Mouse (Mus musculus) layer of hippocampus, adult 2 months (tissue): ENCODE data around the gene Ndufs8. TPM values are rescaled to one million over a fixed set of nuclear protein-coding genes. Genes with fewer than 3 reads are reported as not detected.

ENCODE experiments used
- DNase-seq, 2 experiments: peaks; one replicate each; pipeline ENCODE4 v3.0.0; 2022; ENCODE audit warnings: low spot score in 2 of 2
- H3K27ac ChIP-seq: fragments of 200-600 bp; 2 replicates; pipeline ENCODE4 v1.8.1; 2022
- H3K4me3 ChIP-seq: fragments of 200-600 bp; 2 replicates; pipeline ENCODE4 v1.8.1; 2022; ENCODE audit warnings: mild to moderate bottlenecking
- CTCF ChIP-seq: fragments of 200-600 bp; conservative IDR thresholded peaks from 2 replicates; pipeline ENCODE4 v1.8.1; 2022; ENCODE audit warnings: antibody characterized with exemption, mild to moderate bottlenecking, moderate library complexity
- total RNA-seq, 2 experiments: library from RNA; stranded (reverse); gene quantifications; 2 replicates each; pipeline ENCODE4 v1.2.3; 2021

Gene Ndufs8
- total RNA-seq, 2 experiments from 2014 or later = 125 to 142 TPM

DNA sequence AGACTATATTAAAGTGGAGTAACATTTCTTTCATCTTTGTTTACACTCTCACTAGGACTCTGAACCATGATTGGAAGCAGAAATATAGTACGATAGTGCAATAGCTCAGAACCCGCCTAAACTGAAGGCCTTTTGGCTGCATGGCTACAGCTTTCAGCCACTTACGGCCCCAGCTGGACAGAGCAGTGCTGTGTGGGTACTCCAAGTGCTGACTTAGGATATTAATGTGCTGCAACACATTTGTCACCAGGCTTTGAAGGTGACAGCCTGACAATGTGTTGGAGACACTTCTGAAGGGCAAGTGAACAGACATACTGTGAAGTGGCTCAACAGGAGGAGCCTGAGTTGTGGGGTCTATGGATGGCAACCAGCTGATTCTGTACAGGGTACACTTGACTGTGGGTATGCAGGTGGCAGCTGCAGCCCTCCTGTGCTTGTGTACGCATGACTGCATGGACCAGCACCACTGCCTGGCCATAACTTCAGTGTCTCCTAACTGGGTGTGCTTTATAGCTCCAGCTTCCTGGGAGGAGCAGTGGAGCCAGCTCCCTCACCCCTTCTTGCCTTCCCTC lies 18.9 kb downstream of the Ndufs8 start:
- TF ChIP-seq CTCF = no peak
- no peak overlapping the region for H3K4me3 ChIP-seq
- H3K27ac ChIP-seq = no peak overlapping the region
- no peak for DNase-seq

DNA sequence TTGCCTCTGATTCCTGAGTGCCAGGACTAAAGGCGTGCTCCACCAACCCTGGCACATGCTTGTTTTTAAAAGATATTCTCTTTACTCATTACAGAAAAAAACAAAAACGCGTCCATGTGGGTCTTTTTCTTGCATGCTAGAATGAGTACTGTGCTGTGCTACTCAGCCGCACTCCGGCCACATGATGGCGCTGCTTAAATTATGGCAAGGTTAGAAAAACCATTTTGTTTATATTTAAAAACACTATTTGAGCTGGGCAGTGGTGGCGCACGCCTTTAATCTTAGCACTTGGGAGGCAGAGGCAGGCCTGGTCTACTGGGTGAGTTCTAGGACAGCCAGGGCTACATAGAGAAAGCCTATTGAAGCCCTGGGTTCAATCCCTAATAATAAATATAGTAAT lies 22.4 kb downstream of the Ndufs8 start:
- Histone ChIP-seq H3K4me3 (no peak overlapping the region), H3K27ac (no peak overlapping the region)
- TF ChIP-seq CTCF = peak; percentile 57
- DNase-seq = no peak

DNA sequence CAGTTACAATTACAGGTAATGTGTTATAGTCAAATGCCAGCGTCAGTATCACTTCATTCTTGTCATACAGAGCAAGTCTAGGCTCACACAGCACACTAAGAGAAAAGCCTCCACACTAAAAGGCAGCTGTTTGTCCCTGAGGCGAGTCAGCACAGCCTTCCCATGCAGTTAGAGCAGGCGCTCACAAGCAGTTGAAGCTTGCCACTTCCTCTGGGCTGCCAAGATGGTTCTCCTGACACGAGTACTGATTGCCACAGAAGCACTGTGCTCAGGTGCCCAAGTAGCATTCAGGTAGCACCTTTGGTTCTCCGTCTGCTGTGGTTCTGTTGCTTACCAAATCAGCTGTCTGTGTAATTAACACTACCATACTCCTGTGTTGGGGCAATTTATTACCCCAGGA lies 23.5 kb downstream of the Ndufs8 start:
- Histone ChIP-seq H3K27ac (no peak overlapping the region), H3K4me3 (no peak overlapping the region)
- TF ChIP-seq CTCF = no peak
- no peak for DNase-seq

DNA sequence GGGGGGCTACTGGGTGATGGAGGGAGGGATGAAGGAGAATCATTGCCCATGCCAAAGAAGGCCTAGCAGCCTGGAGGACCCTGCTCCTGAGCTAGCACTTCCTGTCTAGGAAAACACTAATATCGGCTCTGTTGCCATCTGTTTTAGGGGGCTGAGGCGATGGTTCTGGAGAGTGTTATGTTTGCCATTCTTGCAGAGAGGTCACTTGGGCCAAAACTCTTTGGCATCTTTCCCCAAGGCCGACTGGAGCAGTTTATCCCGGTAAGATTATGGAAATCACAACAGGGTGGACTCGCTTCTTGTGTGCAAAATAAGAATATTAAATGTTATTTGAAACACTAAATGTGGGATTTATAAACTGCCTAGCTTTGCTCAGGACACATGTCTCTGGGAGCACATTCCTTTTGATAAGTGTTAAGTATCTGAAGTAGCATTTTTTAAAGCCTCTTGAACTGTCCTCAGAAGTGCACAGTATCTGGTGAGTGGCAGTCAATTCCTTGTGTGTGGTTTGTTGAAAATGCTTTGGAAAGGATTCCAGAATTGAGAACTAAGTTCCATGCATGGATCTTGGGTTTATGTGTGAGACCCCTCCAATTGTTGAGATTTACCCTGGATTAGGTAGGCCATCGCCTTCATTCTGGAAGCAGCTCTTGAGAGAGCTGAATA lies 28.1 kb downstream of the Ndufs8 start:
- H3K4me3 ChIP-seq = no peak overlapping the region
- DNase-seq = no peak
- no peak overlapping the region for H3K27ac ChIP-seq
- no peak for TF ChIP-seq CTCF

DNA sequence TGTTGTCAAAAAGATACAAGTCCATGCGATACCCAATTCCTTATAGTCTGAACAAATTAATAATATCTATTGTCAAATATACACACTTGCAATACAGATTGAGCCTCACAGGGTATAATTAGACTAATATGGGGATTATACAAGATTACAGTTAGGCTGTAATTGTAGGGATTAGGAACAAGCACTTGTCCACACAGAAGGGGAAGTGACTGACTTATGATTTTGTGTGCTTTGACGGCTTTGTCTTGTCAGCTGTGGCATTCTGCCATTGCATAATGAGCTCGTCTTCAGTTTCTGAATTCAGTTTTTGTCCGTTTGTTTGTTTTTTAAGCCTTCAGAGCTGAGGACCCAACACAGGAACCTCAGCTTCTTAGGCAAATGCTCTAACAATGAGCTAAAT lies 30.4 kb downstream of the Ndufs8 start:
- TF ChIP-seq CTCF = no peak
- Histone ChIP-seq H3K4me3 (no peak overlapping the region), H3K27ac (peak overlapping the region; percentile 46; the same call in 1 of the 2 replicates)
- no peak for DNase-seq

DNA sequence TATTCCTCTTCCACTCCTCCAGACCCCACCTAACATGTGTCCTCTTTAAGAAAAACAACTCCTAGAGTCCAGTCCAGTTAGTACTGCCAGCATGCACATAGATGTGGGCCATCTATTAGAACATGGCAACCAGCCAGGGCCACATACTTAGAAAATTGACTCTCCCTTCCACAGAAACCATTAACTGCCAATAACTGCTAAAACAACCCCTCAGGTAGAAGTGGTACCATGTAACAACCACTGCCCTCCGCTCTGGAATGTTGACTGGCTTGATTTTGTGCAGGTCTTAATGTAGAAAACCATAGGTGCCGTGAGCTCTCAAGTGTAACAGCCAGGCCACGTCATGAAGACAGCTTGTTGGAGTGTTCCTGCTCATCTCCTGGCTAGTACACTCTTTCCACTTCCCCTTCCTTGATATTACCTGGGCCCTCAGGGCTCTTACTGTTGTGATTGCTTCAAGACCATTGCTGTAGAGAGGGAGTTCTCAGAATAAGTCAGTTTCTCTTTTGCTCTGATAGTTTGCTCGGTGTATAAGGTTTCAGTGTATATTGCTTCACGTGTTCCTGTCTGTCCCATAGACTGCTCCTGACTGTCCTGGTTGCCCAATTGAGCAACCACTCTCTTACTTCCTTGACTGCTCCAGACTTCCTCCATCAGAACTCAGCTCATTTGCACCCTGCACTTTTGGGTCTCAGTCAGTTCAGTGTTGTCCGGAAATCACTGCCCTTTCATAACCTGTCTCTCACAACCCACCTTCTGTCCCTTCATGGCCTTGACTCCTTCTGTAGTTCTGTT lies 32.3 kb downstream of the Ndufs8 start:
- no peak for TF ChIP-seq CTCF
- Histone ChIP-seq H3K27ac (no peak overlapping the region), H3K4me3 (no peak overlapping the region)
- no peak for DNase-seq

DNA sequence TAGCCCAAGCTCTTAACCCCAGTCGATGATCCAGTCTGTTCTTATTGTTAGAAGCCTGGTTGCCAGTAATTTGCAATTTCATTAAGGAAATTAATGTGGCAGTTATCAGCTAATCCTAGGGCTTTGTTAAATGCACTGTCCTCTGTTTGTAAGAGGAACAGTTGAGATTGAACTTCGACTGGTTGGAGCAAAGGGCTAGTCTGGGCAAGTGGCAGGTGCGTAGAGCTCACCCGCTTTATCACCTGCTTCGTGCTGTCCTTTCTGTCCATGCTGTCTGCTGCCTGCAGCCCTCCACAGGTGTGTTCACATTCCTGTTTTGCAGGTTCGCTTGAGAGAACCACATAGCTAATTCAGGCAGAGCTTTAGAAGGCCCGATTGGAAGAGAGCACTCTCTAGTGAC lies 37.5 kb downstream of the Ndufs8 start:
- no peak for DNase-seq
- TF ChIP-seq CTCF = no peak
- H3K27ac ChIP-seq = no peak overlapping the region
- H3K4me3 ChIP-seq = no peak overlapping the region

DNA sequence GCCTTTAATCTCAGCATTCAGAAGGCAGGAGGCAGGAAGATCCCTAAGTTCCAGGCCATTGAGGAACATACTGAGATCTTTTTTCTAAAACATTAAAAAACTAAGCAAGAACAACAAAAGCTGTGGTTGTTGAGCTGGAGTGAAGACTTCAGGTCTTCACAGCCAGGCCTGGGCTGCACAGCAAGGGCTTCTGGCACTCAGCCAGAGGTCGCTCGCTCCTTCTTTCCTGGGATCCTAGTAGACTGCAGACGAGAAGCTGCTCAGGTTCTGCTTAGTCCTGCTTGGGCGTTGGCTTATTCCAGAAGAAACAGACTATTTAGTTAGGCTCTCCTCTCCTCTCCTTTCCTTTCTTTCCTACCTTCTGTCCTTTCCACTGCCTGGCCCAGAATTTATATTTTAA lies 40.2 kb downstream of the Ndufs8 start:
- DNase-seq = no peak
- TF ChIP-seq CTCF = no peak
- peak overlapping the region; percentile 21; the same call in 1 of the 2 replicates for H3K27ac ChIP-seq
- no peak overlapping the region for H3K4me3 ChIP-seq

DNA sequence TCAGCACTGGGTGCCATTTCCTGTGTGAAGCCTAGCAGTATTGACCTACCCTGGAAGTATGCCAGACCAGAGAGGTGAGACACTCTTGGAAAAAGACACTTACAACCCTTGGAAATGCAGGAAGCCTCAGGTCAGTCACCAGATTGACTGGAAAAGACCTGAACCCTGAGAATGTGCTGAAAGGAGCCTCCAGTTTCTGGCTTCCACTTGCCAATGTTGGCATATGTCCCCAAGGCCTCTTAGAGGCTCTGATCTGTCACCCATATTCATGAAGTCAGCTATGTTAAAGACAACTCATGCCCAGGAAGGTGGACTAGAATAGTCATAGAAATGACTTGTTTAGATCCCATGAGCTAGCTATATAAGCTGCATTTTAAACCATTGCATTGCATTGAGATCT lies 41.1 kb downstream of the Ndufs8 start:
- no peak for TF ChIP-seq CTCF
- Histone ChIP-seq H3K27ac (no peak overlapping the region), H3K4me3 (no peak overlapping the region)
- no peak for DNase-seq

DNA sequence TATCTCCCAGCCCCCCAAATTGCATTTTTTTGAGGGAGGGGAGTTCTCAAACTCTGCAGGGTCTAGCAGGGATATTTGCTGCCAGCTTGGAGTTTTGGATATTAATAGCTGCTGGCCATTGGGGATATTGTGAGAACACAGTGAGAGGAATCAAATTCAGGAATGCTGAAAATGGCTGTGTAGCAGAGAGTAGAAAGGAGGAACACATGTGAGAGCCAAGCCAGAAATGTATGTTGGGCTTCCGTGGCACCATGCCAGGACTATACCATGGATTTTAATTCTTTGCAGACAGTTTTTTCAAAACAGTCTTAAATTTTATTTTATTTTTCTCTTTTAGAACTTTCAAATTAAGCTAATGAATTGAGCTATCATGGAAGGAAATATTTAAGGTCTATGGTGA lies 44.3 kb downstream of the Ndufs8 start:
- DNase-seq = no peak
- TF ChIP-seq CTCF = no peak
- Histone ChIP-seq H3K27ac (no peak overlapping the region), H3K4me3 (no peak overlapping the region)

DNA sequence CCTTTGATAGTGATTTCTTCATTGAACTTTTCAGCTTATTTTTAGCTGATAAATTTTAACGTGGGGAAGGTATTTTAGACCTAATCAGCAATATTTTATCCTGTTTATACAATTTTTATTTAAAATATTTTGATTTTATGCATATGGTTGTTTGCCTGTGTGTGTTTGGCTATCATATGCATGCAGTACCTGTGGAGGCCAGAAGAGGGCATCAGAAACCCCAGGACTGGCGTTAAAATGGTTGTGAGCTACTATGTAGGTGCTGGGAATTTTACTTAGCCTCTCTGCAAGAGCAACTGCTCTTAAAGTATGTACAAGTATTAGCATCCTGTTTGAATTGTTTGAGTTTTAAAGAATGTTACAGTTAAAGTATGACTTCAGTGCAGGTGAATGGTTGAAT lies 47.6 kb downstream of the Ndufs8 start:
- TF ChIP-seq CTCF = peak; percentile 73
- H3K4me3 ChIP-seq = no peak overlapping the region
- H3K27ac ChIP-seq = no peak overlapping the region
- DNase-seq = no peak

DNA sequence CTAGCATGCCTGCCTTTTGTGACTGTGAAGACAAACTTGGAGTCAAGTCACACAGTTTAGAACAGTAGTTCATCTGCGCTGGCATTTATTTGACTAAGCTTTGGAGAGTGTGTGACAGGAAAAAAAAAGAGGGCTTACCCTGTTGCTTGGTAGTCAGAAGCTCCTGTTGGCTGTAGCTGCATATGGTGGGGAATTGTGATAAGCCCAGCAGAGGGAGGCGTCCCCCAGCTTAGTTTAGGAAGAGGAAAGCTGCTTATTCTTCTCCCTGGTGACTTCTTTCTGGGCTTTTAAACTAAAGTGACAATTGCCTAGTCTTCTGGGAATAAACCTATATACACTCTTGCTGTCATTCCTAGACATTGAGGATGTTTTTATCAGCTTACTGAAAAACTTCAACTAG lies 49.9 kb downstream of the Ndufs8 start:
- DNase-seq = no peak
- Histone ChIP-seq H3K4me3 (no peak overlapping the region), H3K27ac (peak overlapping the region; percentile 40; the same call in 1 of the 2 replicates)
- peak; percentile 37 for TF ChIP-seq CTCF

Other genes with a start within 250 kb of the Ndufs8 start
- 10 to 100 TPM in 1 of 2 experiments, 1 to 10 TPM in 1; 9.4 to 10.0 TPM for gene Lrp5, start 226.2 kb downstream of the Ndufs8 start, total RNA-seq
- 10 to 100 TPM; 23.3 to 27.2 TPM for gene 1810055G02Rik, start 204.5 kb downstream of the Ndufs8 start, total RNA-seq
- 10 to 100 TPM; 53.9 to 57.7 TPM for gene Kmt5b, start 145.4 kb downstream of the Ndufs8 start, total RNA-seq
- 100 to 1,000 TPM in 1 of 2 experiments, 10 to 100 TPM in 1; 87.2 to 109 TPM for gene Chka, start 61.0 kb downstream of the Ndufs8 start, total RNA-seq
- 10 to 100 TPM; 20.0 to 24.9 TPM for gene Tcirg1, start 5.6 kb downstream of the Ndufs8 start, total RNA-seq
- gene Aldh3b1, start 17.0 kb upstream of the Ndufs8 start, total RNA-seq = 1 to 10 TPM; 2.2 to 2.4 TPM
- 10 to 100 TPM; 11.4 to 16.1 TPM for gene Unc93b1, start 22.4 kb upstream of the Ndufs8 start, total RNA-seq
- not detected for gene Aldh3b3, start 45.9 kb upstream of the Ndufs8 start, total RNA-seq
- under 1 TPM; 0.64 to 0.90 TPM for gene Aldh3b2, start 59.6 kb upstream of the Ndufs8 start, total RNA-seq
- gene Acy3, start 73.8 kb upstream of the Ndufs8 start, total RNA-seq = 1 to 10 TPM; 2.3 to 2.7 TPM
- gene Tbx10, start 80.0 kb upstream of the Ndufs8 start, total RNA-seq = not detected
- 10 to 100 TPM; 10.2 to 10.7 TPM for gene Nudt8, start 87.8 kb upstream of the Ndufs8 start, total RNA-seq
- 1 to 10 TPM; 1.3 to 1.4 TPM for gene Gm49405, start 87.9 kb upstream of the Ndufs8 start, total RNA-seq
- gene Doc2g, start 90.5 kb upstream of the Ndufs8 start, total RNA-seq = 1 to 10 TPM; 3.2 TPM
- 100 to 1,000 TPM; 240 to 245 TPM for gene Ndufv1, start 100.0 kb upstream of the Ndufs8 start, total RNA-seq
- gene Gstp1, start 125.2 kb upstream of the Ndufs8 start, total RNA-seq = 100 to 1,000 TPM; 395 to 398 TPM
- 10 to 100 TPM; 46.2 to 49.4 TPM for gene Gstp2, start 133.2 kb upstream of the Ndufs8 start, total RNA-seq
- not detected for gene Gstp3, start 146.8 kb upstream of the Ndufs8 start, total RNA-seq
- gene Cabp2, start 168.8 kb upstream of the Ndufs8 start, total RNA-seq = not detected
- gene Cdk2ap2, start 184.4 kb upstream of the Ndufs8 start, total RNA-seq = 10 to 100 TPM; 29.5 to 33.9 TPM
- 100 to 1,000 TPM; 173 to 180 TPM for gene Pitpnm1, start 187.2 kb upstream of the Ndufs8 start, total RNA-seq
- gene Aip, start 213.1 kb upstream of the Ndufs8 start, total RNA-seq = 100 to 1,000 TPM; 111 to 123 TPM
- under 1 TPM; 0.07 to 0.08 TPM for gene Gpr152, start 227.0 kb upstream of the Ndufs8 start, total RNA-seq
- gene Cabp4, start 231.3 kb upstream of the Ndufs8 start, total RNA-seq = under 1 TPM in 1 of 2 experiments, not detected in 1; 0.17 TPM
- gene Coro1b, start 235.8 kb upstream of the Ndufs8 start, total RNA-seq = 10 to 100 TPM; 84.8 to 92.9 TPM
- gene Ptprcap, start 240.8 kb upstream of the Ndufs8 start, total RNA-seq = 1 to 10 TPM; 1.0 to 2.5 TPM